Mouse (Mus musculus): Measurements from ENCODE around the gene Ppp1r18. TPM values are rescaled to one million over a fixed set of nuclear protein-coding genes. Genes with fewer than 3 reads are reported as not detected.
"Not testable (repeated sequence)": the region's sequence is repeated elsewhere in the genome, so short reads cannot be mapped to it uniquely, and the experiment has no call there.

Gene Ppp1r18
- polyA plus RNA-seq, 1 experiment from 2014 or later = 21.3 TPM

DNA sequence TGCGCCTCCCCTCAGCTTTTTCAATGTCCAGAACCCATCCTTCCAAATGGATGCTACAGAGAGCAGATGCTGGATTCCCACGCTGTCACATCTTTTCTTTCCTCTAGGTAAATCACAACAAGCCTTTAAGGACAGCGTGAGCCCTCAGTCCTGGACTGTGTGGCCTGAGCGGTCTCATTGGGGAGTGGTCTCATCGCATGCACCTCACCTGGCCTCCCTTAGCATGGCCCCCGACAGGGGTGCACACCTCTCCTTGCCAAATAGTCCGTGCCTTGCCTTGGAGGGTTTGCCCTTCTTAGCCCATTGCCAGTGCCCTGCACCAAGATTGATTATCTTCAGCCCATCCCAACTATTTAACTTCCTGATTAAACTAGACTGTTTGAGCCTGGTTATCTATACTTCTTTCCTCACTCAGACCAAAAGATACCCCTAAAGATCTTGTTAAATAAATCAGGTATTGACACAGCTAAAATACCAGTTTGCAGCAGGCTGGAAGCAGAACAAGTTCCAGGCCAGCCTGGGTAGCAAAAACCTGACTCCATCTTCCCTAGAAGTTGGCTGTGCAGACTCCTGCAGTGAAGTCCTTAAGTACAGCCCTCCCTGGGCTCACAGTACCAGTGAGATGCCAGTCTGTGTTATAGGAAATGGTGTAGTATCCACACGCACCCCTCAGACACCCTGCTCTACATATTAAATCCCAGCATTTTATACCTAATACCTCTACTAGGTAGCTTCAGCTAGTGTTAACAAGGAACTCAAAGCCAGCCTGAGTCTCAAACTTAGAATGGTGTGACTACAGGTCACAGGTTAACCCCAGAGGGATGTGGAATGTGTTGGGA, 32.8 kb upstream of the Ppp1r18 start:
- no peaks in the 10 kb centered on the region for H3K27me3 ChIP-seq (ENCODE audit: poor library complexity, severe bottlenecking)
- H3K36me3 ChIP-seq (replicated peaks) = peaks cover 91% of the 10 kb centered on the region
- peak; percentile 31 for DNase-seq (ENCODE audit: extremely low spot score, low spot score)
- WGBS = 71% methylated on average over 8 of the region's 8 CpGs
- H3K9me3 ChIP-seq = no peaks in the 10 kb centered on the region
- peaks cover 43% of the 10 kb centered on the region for H3K4me1 ChIP-seq
- H3K4me3 ChIP-seq = peak overlapping the region; percentile 7; the same call in 1 of the 2 replicates
- H3K27ac ChIP-seq = no peak overlapping the region

DNA sequence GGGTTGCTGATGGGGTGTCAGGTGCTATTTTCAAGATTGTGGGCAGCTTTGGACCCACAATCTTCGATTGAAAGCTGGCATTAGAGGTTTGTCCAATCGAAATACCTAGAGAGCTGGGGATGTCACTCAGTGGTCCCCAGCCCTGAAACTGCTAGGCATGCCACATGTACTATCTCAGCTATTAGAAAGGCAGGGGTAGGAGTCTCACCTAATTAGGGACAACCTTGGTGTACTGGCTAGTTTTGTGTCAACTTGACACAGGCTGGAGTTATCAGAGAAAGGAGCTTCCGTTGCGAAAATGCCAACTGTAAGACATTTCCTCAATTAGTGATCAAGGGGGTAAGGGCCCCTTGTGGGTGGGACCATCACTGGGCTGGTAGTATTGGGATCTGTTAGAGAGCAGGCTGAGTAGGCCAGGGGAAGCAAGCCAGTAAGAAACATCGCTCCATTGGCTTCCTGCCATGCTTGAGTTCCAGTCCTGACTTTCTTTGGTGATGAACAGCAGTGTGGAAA, 32.1 kb upstream of the Ppp1r18 start:
- H3K27ac ChIP-seq = no peak overlapping the region
- peaks cover 43% of the 10 kb centered on the region for H3K4me1 ChIP-seq
- peak overlapping the region; percentile 90; the same call in 1 of the 2 replicates for H3K4me3 ChIP-seq
- H3K9me3 ChIP-seq = no peaks in the 10 kb centered on the region
- H3K27me3 ChIP-seq (ENCODE audit: poor library complexity, severe bottlenecking) = no peaks in the 10 kb centered on the region
- DNase-seq (ENCODE audit: extremely low spot score, low spot score) = peak; percentile 38
- peaks cover 85% of the 10 kb centered on the region for H3K36me3 ChIP-seq (replicated peaks)
- 30% methylated on average over 5 of the region's 5 CpGs for WGBS

GRCm38 (mm10) chr17:35833894-35834293, 31.5 kb upstream of the Ppp1r18 start:
- no peak for DNase-seq (ENCODE audit: extremely low spot score, low spot score)
- WGBS = 62% methylated on average over 5 of the region's 5 CpGs
- H3K27ac ChIP-seq = no peak overlapping the region
- H3K36me3 ChIP-seq (replicated peaks) = peaks cover 80% of the 10 kb centered on the region
- peak overlapping the region; percentile 90; the same call in 1 of the 2 replicates for H3K4me3 ChIP-seq
- peaks cover 47% of the 10 kb centered on the region for H3K4me1 ChIP-seq
- no peaks in the 10 kb centered on the region for H3K27me3 ChIP-seq (ENCODE audit: poor library complexity, severe bottlenecking)
- no peaks in the 10 kb centered on the region for H3K9me3 ChIP-seq

- H3K4me1 ChIP-seq = peaks cover 51% of the 10 kb centered on the region
- H3K36me3 ChIP-seq (replicated peaks) = peaks cover 71% of the 10 kb centered on the region
- H3K27me3 ChIP-seq (ENCODE audit: poor library complexity, severe bottlenecking) = no peaks in the 10 kb centered on the region
- 84% methylated on average over 26 of the region's 26 CpGs for WGBS
- DNase-seq (ENCODE audit: extremely low spot score, low spot score) = no peak
- H3K4me3 ChIP-seq = peak overlapping the region; percentile 90
- no peaks in the 10 kb centered on the region for H3K9me3 ChIP-seq
- H3K27ac ChIP-seq = no peak overlapping the region
Observed at GRCm38 (mm10) chr17:35834696-35835422, 30.5 kb upstream of the Ppp1r18 start.

DNA sequence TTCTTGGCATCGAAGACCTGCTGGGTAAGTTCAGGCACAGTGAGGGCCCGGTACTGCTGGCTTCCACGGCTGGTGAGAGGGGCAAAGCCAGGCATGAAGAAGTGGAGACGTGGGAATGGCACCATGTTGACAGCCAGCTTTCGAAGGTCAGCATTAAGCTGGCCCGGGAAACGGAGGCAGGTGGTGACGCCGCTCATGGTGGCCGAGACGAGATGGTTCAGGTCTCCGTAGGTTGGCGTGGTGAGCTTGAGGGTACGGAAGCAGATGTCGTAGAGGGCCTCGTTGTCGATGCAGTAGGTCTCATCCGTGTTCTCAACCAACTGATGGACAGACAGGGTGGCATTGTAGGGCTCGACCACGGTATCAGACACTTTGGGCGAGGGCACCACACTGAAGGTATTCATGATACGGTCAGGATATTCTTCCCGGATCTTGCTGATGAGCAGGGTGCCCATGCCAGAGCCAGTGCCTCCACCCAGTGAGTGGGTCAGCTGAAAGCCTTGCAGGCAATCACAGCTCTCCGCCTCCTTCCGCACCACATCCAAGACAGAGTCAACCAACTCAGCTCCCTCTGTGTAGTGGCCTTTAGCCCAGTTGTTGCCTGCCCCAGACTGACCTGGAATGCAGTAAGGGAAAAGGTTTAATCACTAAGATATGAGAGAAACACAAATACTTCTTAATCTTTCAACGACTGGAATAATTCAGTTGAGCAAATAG, 29.8 kb upstream of the Ppp1r18 start:
- Histone ChIP-seq H3K27me3 (ENCODE audit: poor library complexity, severe bottlenecking) (no peaks in the 10 kb centered on the region), H3K9me3 (no peaks in the 10 kb centered on the region), H3K4me1 (peaks cover 48% of the 10 kb centered on the region), H3K4me3 (peak overlapping the region; percentile 90), H3K36me3 (replicated peaks) (peaks cover 65% of the 10 kb centered on the region), H3K27ac (peak overlapping the region; percentile 99; the same call in 1 of the 2 replicates)
- WGBS = 90% methylated on average over 26 of the region's 26 CpGs
- no peak for DNase-seq (ENCODE audit: extremely low spot score, low spot score)

DNA sequence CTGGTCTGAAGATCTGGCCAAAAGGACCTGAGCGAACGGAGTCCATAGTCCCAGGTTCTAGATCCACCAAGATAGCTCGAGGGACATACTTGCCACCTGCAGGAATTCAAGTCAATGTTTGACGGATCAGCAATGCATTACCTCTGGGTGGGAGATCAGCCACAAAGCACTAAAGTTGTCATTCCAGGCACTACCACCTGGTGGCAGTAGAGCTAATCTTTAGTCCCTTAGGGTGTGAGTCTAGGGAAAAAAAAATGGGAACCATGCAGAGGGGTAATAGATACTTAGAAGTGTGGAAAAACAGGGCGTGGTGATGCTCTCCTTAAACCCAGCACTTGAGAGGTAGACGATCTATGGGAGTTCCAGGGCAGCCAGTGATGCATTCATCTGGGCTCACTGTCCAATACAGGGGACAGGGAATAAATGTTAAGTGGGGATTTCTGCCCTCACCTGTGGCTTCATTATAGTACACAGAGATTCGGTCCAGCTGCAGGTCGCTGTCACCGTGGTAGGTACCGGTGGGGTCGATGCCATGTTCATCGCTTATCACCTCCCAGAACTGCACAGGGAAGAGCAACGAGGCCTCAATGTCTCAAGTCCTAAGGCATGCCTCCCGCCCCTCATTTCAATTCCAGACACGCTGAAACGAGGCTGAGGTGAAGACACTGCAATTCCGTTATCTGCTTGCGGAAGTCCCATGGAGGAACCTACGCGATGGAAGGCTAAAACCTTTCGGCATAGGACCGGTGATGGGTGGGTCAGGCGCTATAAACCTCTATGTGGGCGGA, 29.0 kb upstream of the Ppp1r18 start:
- no peaks in the 10 kb centered on the region for H3K9me3 ChIP-seq
- DNase-seq (ENCODE audit: extremely low spot score, low spot score) = peak; percentile 70
- WGBS = 10% methylated on average over 24 of the region's 24 CpGs
- H3K27ac ChIP-seq = peak overlapping the region; percentile 99
- H3K36me3 ChIP-seq (replicated peaks) = peaks cover 58% of the 10 kb centered on the region
- H3K4me3 ChIP-seq = peak overlapping the region; percentile 90
- H3K4me1 ChIP-seq = peaks cover 49% of the 10 kb centered on the region
- H3K27me3 ChIP-seq (ENCODE audit: poor library complexity, severe bottlenecking) = no peaks in the 10 kb centered on the region

DNA sequence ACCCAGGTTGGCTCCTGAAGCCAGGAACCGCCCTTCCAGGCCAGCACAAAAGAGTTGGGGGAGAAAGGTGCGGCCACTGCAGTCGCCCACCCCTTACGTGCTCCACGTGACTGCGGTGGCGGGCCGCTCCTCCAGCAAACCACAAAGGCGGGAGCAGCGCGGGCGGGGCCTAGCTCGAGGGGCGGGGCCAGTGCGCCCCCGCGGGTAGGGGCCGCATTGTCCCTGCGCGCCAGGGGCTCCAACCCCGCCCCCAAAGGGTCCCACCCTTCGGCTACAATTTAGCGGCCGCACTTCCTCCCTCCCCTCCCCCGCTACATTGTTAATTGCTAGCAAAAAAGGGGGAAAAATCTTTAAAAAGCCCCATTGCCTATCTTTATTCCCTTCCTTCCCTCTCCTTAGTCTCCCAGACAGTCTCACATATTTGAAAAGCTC, 28.4 kb upstream of the Ppp1r18 start:
- Histone ChIP-seq H3K4me1 (peaks cover 52% of the 10 kb centered on the region), H3K4me3 (peak overlapping the region; percentile 90), H3K9me3 (no peaks in the 10 kb centered on the region), H3K27ac (peak overlapping the region; percentile 99), H3K27me3 (ENCODE audit: poor library complexity, severe bottlenecking) (no peaks in the 10 kb centered on the region), H3K36me3 (replicated peaks) (peaks cover 51% of the 10 kb centered on the region)
- WGBS = under 1% methylated on average over 25 of the region's 25 CpGs
- DNase-seq (ENCODE audit: extremely low spot score, low spot score) = peak; percentile 93

DNA sequence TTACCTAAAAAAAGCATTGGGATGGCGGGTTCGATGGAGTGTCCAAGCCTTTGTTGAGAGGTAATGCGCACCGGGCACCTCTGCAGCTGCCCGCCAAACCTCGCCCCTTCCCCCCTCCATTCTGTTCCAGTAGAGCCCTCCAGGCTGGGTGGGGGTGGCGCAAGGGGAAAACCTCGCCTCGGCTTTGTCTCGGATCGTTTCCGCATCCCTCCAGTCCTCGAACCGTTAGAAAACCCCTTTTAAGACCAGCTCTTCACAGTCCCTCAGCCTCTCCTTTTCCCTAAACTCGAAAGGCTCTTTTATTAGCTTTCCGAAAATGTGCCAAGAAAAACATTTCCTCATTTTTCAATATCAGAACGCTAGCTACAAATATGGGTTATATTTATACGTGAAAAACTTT, 27.9 kb upstream of the Ppp1r18 start:
- H3K36me3 ChIP-seq (replicated peaks) = peaks cover 47% of the 10 kb centered on the region
- H3K4me3 ChIP-seq = peak overlapping the region; percentile 90
- peak overlapping the region; percentile 99 for H3K27ac ChIP-seq
- peak; percentile 71 for DNase-seq (ENCODE audit: extremely low spot score, low spot score)
- under 1% methylated on average over 18 of the region's 18 CpGs for WGBS
- H3K4me1 ChIP-seq = peaks cover 57% of the 10 kb centered on the region
- H3K9me3 ChIP-seq = no peaks in the 10 kb centered on the region
- no peaks in the 10 kb centered on the region for H3K27me3 ChIP-seq (ENCODE audit: poor library complexity, severe bottlenecking)

DNA sequence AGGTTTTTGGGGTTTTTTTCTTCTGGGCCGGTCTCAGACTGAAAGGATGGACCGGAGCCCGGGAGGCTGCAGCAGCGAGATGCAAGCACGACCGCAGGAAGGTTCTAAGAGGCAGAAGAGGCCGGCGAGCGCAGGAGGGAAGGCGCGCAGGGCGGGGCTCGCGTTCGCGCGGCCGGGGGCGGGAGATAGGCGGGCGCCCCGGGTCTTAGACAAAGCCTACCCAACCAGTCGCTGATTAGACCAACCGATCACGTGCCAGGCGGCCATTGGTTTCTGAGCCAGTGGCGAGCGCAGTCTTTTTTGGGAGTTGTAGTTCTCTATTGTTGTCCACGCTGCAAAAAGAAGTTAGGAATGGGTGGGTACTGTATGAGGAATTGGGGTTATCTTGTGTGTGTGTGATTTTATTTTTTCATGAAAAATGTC, 27.3 kb upstream of the Ppp1r18 start, which contains the start of gene Tubb5:
Tubb5 (minus strand) TSS at position 185 of the 423 bp plus-strand sequence.
- peak within 1 kb of the TSS; percentile 99 for H3K27ac ChIP-seq
- peaks cover 63% of the 10 kb centered on the region for H3K4me1 ChIP-seq
- peak; percentile 97 for DNase-seq (ENCODE audit: extremely low spot score, low spot score)
- 1% methylated on average over 29 of the region's 29 CpGs for WGBS
- H3K4me3 ChIP-seq = peak within 1 kb of the TSS; percentile 90
- H3K9me3 ChIP-seq = no peaks in the 10 kb centered on the region
- no peaks in the 10 kb centered on the region for H3K27me3 ChIP-seq (ENCODE audit: poor library complexity, severe bottlenecking)
- peaks cover 40% of the 10 kb centered on the region for H3K36me3 ChIP-seq (replicated peaks)

DNA sequence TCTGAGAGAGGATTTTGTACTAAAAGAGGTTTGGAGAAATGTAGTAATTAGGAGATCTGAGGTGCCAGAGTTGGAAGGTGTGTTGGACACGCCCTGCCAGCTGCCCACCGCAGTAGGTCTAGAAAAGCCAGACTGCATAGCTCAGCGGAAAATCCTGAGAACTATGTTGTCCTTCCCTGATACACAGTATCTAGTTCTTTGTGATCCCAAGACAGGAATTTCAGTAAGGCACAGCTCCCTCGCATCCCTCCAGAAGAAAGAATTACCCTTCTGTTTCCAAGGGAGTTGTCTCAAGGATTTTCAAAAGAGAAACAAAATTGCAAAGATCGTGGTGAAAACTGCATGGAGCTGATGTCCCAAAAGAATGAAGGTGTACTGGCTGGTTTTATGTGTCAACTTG, 26.8 kb upstream of the Ppp1r18 start:
- WGBS = under 1% methylated on average over 5 of the region's 5 CpGs
- Histone ChIP-seq H3K9me3 (no peaks in the 10 kb centered on the region), H3K4me1 (peaks cover 63% of the 10 kb centered on the region), H3K27ac (peak overlapping the region; percentile 99), H3K36me3 (replicated peaks) (peaks cover 36% of the 10 kb centered on the region), H3K27me3 (ENCODE audit: poor library complexity, severe bottlenecking) (no peaks in the 10 kb centered on the region), H3K4me3 (peak overlapping the region; percentile 90)
- DNase-seq (ENCODE audit: extremely low spot score, low spot score) = peak; percentile 53

GRCm38 (mm10) chr17:35839002-35839401, 26.4 kb upstream of the Ppp1r18 start:
- H3K27me3 ChIP-seq (ENCODE audit: poor library complexity, severe bottlenecking); DNase-seq (ENCODE audit: extremely low spot score, low spot score); H3K9me3 ChIP-seq: not testable (repeated sequence)
- peak overlapping the region; percentile 99 for H3K27ac ChIP-seq
- peak overlapping the region; percentile 90 for H3K4me3 ChIP-seq
- peaks cover 32% of the 10 kb centered on the region for H3K36me3 ChIP-seq (replicated peaks)
- WGBS = 55% methylated on average over 3 of the region's 3 CpGs
- H3K4me1 ChIP-seq = peaks cover 59% of the 10 kb centered on the region
